Mouse (Mus musculus) hematopoietic stem cell, adult 5-6 weeks (primary cell): ENCODE results near the gene Syt8. TPM values are rescaled to one million over a fixed set of nuclear protein-coding genes. Genes with fewer than 3 reads are reported as not detected.

ENCODE experiments used
- ATAC-seq, 2 experiments: fragments of 125-278 bp in 1 of 2; replicated peaks in 1 of 2; 2 replicates each; pipeline ENCODE4 v1.8.0; 2016 to 2017; ENCODE audit warnings: inconsistent platforms in 2 of 2, mild to moderate bottlenecking in 2 of 2, moderate number of reproducible peaks in 2 of 2, low read depth in 1 of 2, moderate TSS enrichment in 1 of 2; ENCODE audit not compliant: low FRiP score in 2 of 2, poor library complexity in 2 of 2, severe bottlenecking in 2 of 2, insufficient read depth in 1 of 2, low TSS enrichment in 1 of 2
- total RNA-seq: library from RNA; stranded (forward); fragments of 172-1452, 232-1000 nt; gene quantifications from 2 replicates; pipeline ENCODE4 v1.2.3, GENCODE M21; 2017

Gene Syt8
- total RNA-seq = not detected in 2 replicates

DNA sequence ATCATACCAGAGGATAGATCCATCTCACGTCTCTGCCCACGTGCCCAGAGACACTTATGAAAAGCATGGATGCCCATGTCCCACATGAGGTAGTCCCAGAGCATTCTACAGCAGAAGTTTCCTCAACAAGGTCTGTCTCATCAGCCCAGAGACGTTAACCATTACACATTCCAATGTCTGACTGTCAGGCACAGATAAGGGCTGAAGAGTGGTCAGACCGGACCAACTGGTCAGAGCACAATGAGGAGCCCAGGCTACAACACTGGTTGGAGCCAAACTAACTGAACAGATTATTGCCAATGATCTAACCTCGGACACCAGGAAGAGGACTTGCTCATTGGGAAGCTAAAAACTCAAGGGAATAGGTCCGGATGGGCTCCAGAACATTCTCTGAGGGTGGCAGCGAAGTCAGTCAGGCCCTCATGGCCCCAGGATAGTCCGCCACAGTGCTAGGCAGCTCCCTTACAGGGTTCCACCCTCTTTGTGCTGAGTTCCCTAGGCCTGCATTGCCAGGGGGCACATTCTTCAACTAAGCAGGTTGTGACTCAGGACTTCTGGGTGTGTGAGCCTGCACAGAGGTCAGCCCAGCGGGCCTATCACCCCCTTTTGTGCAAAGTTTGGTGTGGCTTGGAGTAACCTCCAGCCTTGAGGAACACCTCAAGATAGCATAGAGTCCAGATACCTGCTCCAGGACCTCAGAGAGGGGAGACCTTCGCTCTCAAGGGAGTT, at the start of gene Syt8:
TSS of gene Syt8 (plus strand) at position 714 of the 729 bp plus-strand sequence.
- ATAC-seq = no peak

- ATAC-seq = no peak
These were observed 48.8 kb upstream of the Syt8 start for GRCm38 (mm10) chr7:142385742-142386403.

DNA sequence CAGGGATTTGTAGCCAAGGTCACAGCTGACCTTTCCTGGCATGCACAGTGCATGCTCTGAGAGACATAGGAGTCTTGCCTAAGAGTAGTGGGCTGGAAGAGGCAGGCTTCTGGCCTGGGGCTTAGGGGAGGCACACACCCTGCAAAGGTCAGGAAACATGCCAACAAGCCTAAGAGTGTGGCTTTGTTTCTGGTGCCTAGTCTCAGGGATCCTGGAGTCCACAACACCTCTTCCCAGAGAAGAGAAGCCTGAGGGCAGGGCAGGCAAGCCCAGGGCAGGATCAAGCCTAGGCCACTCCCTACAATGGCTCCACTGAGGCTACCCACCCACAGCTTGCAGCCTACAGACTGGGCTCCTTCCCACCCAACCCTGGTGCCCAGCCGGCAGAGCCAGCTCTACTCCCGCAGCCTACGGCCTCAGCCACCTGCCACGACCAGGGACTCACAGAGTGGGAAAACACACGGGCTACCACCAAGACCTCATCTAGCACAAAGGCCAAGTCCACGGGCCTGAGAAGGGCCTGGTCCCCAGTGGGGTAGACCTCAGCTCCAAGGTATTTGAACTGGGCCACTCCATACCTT, 47.9 kb upstream of the Syt8 start:
- no peak for ATAC-seq

- ATAC-seq = peak; percentile 64 to 67
These were observed 47.1 kb upstream of the Syt8 start, which contains the start of gene Ctsd for GRCm38 (mm10) chr7:142387419-142388148. Ctsd (minus strand) TSS chr7:142388038.

- ATAC-seq = no peak
These were observed 46.5 kb upstream of the Syt8 start for GRCm38 (mm10) chr7:142388198-142388597.

GRCm38 (mm10) chr7:142388740-142389139, 45.9 kb upstream of the Syt8 start:
- ATAC-seq = no peak

- peak in 1 of 2 experiments; percentile 14; a peak in 1 of 4 replicates for ATAC-seq
These were observed 44.5 kb upstream of the Syt8 start for GRCm38 (mm10) chr7:142389961-142390650.

DNA sequence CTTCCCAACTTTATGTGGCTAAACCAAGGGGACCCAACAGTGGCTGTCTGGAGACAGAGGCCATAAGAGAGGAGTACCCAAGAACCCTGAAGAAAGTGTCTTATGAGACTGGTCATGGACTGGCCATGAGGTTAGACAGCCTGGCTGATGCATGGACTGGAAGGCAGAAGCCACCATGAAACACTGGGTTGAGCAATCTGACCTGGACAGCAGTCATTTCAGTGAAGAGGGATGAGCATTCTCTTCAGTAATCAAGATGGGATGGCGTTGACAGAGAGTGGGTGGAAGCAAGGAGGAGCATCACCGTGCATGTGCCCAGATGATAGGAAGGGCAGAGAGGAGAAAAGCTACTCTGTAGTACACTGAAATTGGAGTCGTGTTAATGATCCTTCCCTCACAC, 43.5 kb upstream of the Syt8 start:
- no peak for ATAC-seq

DNA sequence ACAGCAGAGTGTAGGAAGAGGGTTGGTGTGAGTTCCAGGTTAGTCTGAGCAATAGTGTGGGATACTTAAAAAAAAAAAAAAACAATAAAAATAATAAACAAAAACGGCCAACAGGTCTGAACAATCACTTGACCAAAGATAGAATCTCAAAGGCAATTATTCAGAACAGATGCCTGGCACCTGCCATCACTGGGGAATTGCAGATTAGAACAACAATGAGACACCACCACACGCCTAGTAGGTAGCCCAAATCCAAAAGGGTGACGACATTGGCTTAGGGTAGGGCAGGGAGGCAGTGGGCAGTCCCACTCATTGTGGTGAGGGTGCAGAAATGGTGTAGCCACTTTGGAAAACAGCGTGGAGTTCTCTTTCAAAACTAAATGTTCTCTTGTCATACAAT, 43.0 kb upstream of the Syt8 start:
- no peak for ATAC-seq

GRCm38 (mm10) chr7:142393191-142393590, 41.5 kb upstream of the Syt8 start:
- ATAC-seq = peak; percentile 34 to 37; a peak in 2 of 4 replicates

- ATAC-seq = no peak
These were observed 40.1 kb upstream of the Syt8 start for GRCm38 (mm10) chr7:142394261-142395190.

DNA sequence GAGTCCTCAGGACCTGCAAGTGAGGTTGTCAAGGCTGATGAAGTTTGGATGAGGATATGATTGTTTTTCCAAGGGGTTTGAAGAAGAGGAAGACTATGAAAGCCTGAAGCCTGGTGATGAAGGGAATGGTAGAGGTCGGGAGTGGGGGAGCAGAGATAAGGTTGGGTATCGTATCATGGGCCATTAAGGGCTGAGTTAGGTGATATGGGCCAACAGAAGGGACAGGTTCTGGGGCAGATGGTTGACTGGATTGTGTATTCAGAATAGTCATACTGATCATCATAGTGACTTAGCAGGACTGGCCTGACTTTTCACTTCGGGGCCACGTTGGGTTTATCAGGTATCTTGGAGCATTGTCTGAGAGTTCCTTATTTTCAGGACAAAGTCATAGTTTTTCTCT, 39.2 kb upstream of the Syt8 start:
- ATAC-seq = no peak

DNA sequence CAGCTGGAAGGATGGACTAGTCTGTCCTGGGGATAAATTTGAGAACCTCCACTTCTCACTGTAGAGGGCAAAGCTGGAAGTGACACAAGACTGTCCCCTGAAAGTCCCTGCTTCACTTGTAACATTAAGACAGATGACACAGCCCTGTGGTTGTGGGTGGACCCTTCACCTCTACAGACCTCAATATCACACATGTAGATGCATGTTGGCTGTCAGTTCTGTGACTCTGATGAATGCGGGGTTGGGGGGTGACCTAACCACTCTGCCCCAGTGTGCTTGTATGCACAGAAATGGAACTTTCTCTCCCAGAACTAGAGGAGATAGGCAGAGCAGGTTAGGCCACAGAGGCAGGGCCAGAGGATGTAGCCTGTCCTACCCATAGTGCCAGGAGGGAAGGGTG, 38.0 kb upstream of the Syt8 start:
- ATAC-seq = no peak

DNA sequence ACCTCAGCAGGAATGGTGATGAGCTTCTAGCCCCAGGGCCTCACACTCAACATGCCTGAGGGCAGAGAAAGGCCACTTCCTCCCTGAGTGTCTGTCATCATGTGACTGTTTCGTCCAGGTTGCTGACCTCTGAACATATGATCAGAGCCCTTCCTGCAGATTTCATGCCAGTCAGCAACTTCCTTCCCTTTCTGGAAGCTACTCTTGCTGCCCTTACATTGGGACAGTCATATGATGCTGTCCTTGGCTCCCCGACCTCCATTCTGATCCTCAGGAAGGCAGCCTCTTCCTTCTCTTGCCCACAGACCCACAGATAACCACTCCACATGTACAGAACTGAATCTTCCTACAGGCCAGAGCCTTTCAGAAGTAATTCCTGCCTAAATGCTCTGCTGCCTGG, 36.6 kb upstream of the Syt8 start:
- peak in 1 of 2 experiments; percentile 38; a peak in 1 of 4 replicates for ATAC-seq

DNA sequence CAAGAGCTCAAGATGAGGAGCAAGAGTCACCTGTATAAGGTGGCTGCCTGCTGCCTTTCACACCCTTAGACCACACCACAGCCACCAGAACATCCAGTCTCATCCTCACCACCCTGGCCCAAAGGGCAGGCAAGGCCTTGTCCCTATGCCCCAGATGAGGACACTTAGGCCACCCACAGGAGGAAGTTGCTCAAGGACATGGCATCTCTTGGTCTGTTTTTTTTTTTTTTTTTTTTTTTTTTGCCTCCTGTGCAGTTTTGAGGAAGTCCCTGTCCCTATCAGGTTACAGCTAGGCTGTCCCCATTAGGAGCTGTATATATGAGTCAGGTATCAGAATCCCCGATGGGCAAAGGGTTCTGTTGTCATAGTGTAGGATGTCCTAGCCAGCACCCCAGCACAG, 35.4 kb upstream of the Syt8 start:
- peak; percentile 63 to 68 for ATAC-seq

- no peak for ATAC-seq
These were observed 34.4 kb upstream of the Syt8 start for GRCm38 (mm10) chr7:142400112-142400749.
